Mouse (Mus musculus) MEL (cell line): ENCODE data around the gene Gjc2. TPM values are rescaled to one million over a fixed set of nuclear protein-coding genes. Genes with fewer than 3 reads are reported as not detected.

Experiments
- DNase-seq: peaks from one replicate; pipeline ENCODE4 v3.0.0; 2011; ENCODE audit warnings: low read depth, low spot score
- H3K27ac ChIP-seq: 2 replicates; pipeline ENCODE4 v1.5.1; 2012; ENCODE audit warnings: low read depth, mild to moderate bottlenecking, control low read depth, low read length, moderate library complexity; ENCODE audit not compliant: control insufficient read depth
- H3K27me3 ChIP-seq, 2 experiments: fragments of 150-350 bp in 1 of 2; sonication (generic) in 1 of 2; 2 replicates each; pipeline ENCODE4 v1.6.1; 2012; ENCODE audit warnings: low read length in 2 of 2, mild to moderate bottlenecking in 2 of 2, improper control_type of control experiment in 1 of 2, moderate library complexity in 1 of 2; ENCODE audit not compliant: insufficient read depth in 2 of 2, control insufficient read depth in 1 of 2
- H3K36me3 ChIP-seq, 2 experiments: 2 replicates each; pipeline ENCODE4 v1.6.1; 2012 to 2014; ENCODE audit warnings: low read length in 2 of 2, improper control_type of control experiment in 1 of 2, inconsistent platforms in 1 of 2, mild to moderate bottlenecking in 1 of 2; ENCODE audit not compliant: insufficient read depth in 2 of 2, control insufficient read depth in 1 of 2
- H3K4me1 ChIP-seq, 2 experiments: fragments of 150-350 bp in 1 of 2; sonication (generic) in 1 of 2; 2 replicates each; pipeline ENCODE4 v1.6.1; 2012; ENCODE audit warnings: low read length in 2 of 2, improper control_type of control experiment in 1 of 2, mild to moderate bottlenecking in 1 of 2; ENCODE audit not compliant: insufficient read depth in 2 of 2, control insufficient read depth in 1 of 2
- H3K4me3 ChIP-seq, 2 experiments: fragments of 150-350 bp in 1 of 2; sonication (generic) in 1 of 2; 2 replicates each; pipeline ENCODE4 v1.5.1; 2012; ENCODE audit warnings: low read depth in 2 of 2, low read length in 2 of 2, mild to moderate bottlenecking in 2 of 2, moderate library complexity in 2 of 2, control low read depth in 1 of 2, improper control_type of control experiment in 1 of 2; ENCODE audit not compliant: control insufficient read depth in 1 of 2, insufficient read depth in 1 of 2
- H3K79me2 ChIP-seq: 2 replicates; pipeline ENCODE4 v1.6.1; 2012; ENCODE audit warnings: mild to moderate bottlenecking, low read length, moderate library complexity; ENCODE audit not compliant: control insufficient read depth, poor library complexity, insufficient read depth
- H3K9ac ChIP-seq: 2 replicates; pipeline ENCODE4 v1.6.1; 2012; ENCODE audit warnings: low read depth, mild to moderate bottlenecking, control low read depth, low read length, moderate library complexity; ENCODE audit not compliant: control insufficient read depth, poor library complexity, severe bottlenecking
- H3K9me3 ChIP-seq: fragments of 150-350 bp; sonication (generic); replicated peaks from 2 replicates; pipeline ENCODE4 v1.6.1; 2012; ENCODE audit warnings: mild to moderate bottlenecking, low read length, improper control_type of control experiment, moderate library complexity; ENCODE audit not compliant: insufficient read depth
- BHLHE40 ChIP-seq: IDR thresholded peaks from 2 replicates; pipeline ENCODE4 v1.6.1; 2012; ENCODE audit warnings: low read depth, mild to moderate bottlenecking, inconsistent platforms, low read length, improper control_type of control experiment, borderline replicate concordance
- CHD1 ChIP-seq: IDR thresholded peaks from 2 replicates; pipeline ENCODE4 v1.6.1; 2012; ENCODE audit warnings: low read depth, mild to moderate bottlenecking, inconsistent platforms, low read length, improper control_type of control experiment
- CHD2 ChIP-seq: IDR thresholded peaks from 2 replicates; pipeline ENCODE4 v1.6.1; 2011; ENCODE audit warnings: low read length, improper control_type of control experiment
- CTCF ChIP-seq, 3 experiments: IDR thresholded peaks in 2 of 3; conservative IDR thresholded peaks in 1 of 3; 2 replicates each; pipeline ENCODE4 v1.5.1; 2011 to 2012; ENCODE audit warnings: low read length in 3 of 3, low read depth in 2 of 3, mild to moderate bottlenecking in 2 of 3, improper control_type of control experiment in 1 of 3, inconsistent platforms in 1 of 3, mixed read lengths in 1 of 3, moderate library complexity in 1 of 3; ENCODE audit not compliant: control insufficient read depth in 1 of 3, insufficient read depth in 1 of 3, poor library complexity in 1 of 3, severe bottlenecking in 1 of 3
- E2F4 ChIP-seq: IDR thresholded peaks from 2 replicates; pipeline ENCODE4 v1.6.1; 2011; ENCODE audit warnings: low read depth, low read length, improper control_type of control experiment, borderline replicate concordance
- ELF1 ChIP-seq: IDR thresholded peaks from 2 replicates; pipeline ENCODE4 v1.6.1; 2014; ENCODE audit warnings: low read depth, mild to moderate bottlenecking, inconsistent platforms, low read length, improper control_type of control experiment, moderate library complexity
- EP300 ChIP-seq, 2 experiments: IDR thresholded peaks; 2 replicates each; pipeline ENCODE4 v1.6.1; 2011; ENCODE audit warnings: improper control_type of control experiment in 2 of 2, low read length in 2 of 2, low read depth in 1 of 2, mild to moderate bottlenecking in 1 of 2
- ETS1 ChIP-seq: IDR thresholded peaks from 2 replicates; pipeline ENCODE4 v1.6.1; 2012; ENCODE audit warnings: low read depth, mild to moderate bottlenecking, inconsistent platforms, low read length, improper control_type of control experiment, moderate library complexity
- GABPA ChIP-seq: IDR thresholded peaks from 2 replicates; pipeline ENCODE4 v1.6.1; 2012; ENCODE audit warnings: low read depth, mild to moderate bottlenecking, inconsistent platforms, low read length, improper control_type of control experiment, moderate library complexity
- GATA1 ChIP-seq: IDR thresholded peaks from 2 replicates; pipeline ENCODE4 v1.6.1; 2011; ENCODE audit warnings: low read depth, low read length, improper control_type of control experiment
- HCFC1 ChIP-seq: IDR thresholded peaks from 2 replicates; pipeline ENCODE4 v1.6.1; 2012; ENCODE audit warnings: low read depth, mild to moderate bottlenecking, inconsistent platforms, low read length, improper control_type of control experiment, moderate library complexity
- JUND ChIP-seq: IDR thresholded peaks from 2 replicates; pipeline ENCODE4 v1.6.1; 2011; ENCODE audit warnings: low read depth, mild to moderate bottlenecking, improper control_type of control experiment, low read length
- MAX ChIP-seq: IDR thresholded peaks from 2 replicates; pipeline ENCODE4 v1.6.1; 2011; ENCODE audit warnings: low read length, improper control_type of control experiment
- MAZ ChIP-seq: IDR thresholded peaks from 2 replicates; pipeline ENCODE4 v1.6.1; 2012; ENCODE audit warnings: low read depth, mild to moderate bottlenecking, inconsistent platforms, low read length, improper control_type of control experiment
- MEF2A ChIP-seq: IDR thresholded peaks from 2 replicates; pipeline ENCODE4 v1.6.1; 2014; ENCODE audit warnings: low read depth, mild to moderate bottlenecking, inconsistent platforms, low read length, improper control_type of control experiment; ENCODE audit not compliant: poor library complexity, insufficient replicate concordance, severe bottlenecking; ENCODE audit errors: extremely low read depth
- MXI1 ChIP-seq: IDR thresholded peaks from 2 replicates; pipeline ENCODE4 v1.6.1; 2011; ENCODE audit warnings: mild to moderate bottlenecking, low read depth, low read length, improper control_type of control experiment
- MYC ChIP-seq: IDR thresholded peaks from 2 replicates; pipeline ENCODE4 v1.6.1; 2011; ENCODE audit warnings: low read depth, mild to moderate bottlenecking, low read length, improper control_type of control experiment, moderate library complexity
- NELFE ChIP-seq: IDR thresholded peaks from 2 replicates; pipeline ENCODE4 v1.6.1; 2011; ENCODE audit warnings: low read depth, low read length, improper control_type of control experiment
- NRF1 ChIP-seq: IDR thresholded peaks from 2 replicates; pipeline ENCODE4 v1.6.1; 2014; ENCODE audit warnings: low read depth, mild to moderate bottlenecking, inconsistent platforms, low read length, improper control_type of control experiment, moderate library complexity; ENCODE audit not compliant: poor library complexity, insufficient read depth, severe bottlenecking
- POLR2A ChIP-seq, 2 experiments: IDR thresholded peaks; 2 replicates each; pipeline ENCODE4 v1.6.1; 2011 to 2012; ENCODE audit warnings: low read length in 2 of 2, mild to moderate bottlenecking in 2 of 2, control low read depth in 1 of 2, improper control_type of control experiment in 1 of 2, low read depth in 1 of 2, moderate library complexity in 1 of 2; ENCODE audit not compliant: control insufficient read depth in 1 of 2, insufficient read depth in 1 of 2, poor library complexity in 1 of 2
- POLR2AphosphoS2 ChIP-seq: IDR thresholded peaks from 2 replicates; pipeline ENCODE4 v1.6.1; 2011; ENCODE audit warnings: low read length, improper control_type of control experiment
- RAD21 ChIP-seq: IDR thresholded peaks from 2 replicates; pipeline ENCODE4 v1.6.1; 2011; ENCODE audit warnings: mild to moderate bottlenecking, low read depth, low read length, improper control_type of control experiment
- RCOR1 ChIP-seq: IDR thresholded peaks from 2 replicates; pipeline ENCODE4 v1.6.1; 2012; ENCODE audit warnings: low read depth, mild to moderate bottlenecking, inconsistent platforms, low read length, improper control_type of control experiment
- SIN3A ChIP-seq: IDR thresholded peaks from 2 replicates; pipeline ENCODE4 v1.6.1; 2012; ENCODE audit warnings: low read length, improper control_type of control experiment, inconsistent platforms
- SMC3 ChIP-seq: IDR thresholded peaks from 2 replicates; pipeline ENCODE4 v1.6.1; 2011; ENCODE audit warnings: low read depth, low read length, improper control_type of control experiment
- TAL1 ChIP-seq: IDR thresholded peaks from 2 replicates; pipeline ENCODE4 v1.6.1; 2012; ENCODE audit warnings: mild to moderate bottlenecking, inconsistent platforms, low read length, moderate library complexity, mixed read lengths
- UBTF ChIP-seq: IDR thresholded peaks from 2 replicates; pipeline ENCODE4 v1.6.1; 2012; ENCODE audit warnings: low read depth, mild to moderate bottlenecking, inconsistent platforms, low read length, improper control_type of control experiment, moderate library complexity, borderline replicate concordance; ENCODE audit not compliant: insufficient read depth
- USF1 ChIP-seq: IDR thresholded peaks from 2 replicates; pipeline ENCODE4 v1.6.1; 2014; ENCODE audit warnings: low read depth, mild to moderate bottlenecking, inconsistent platforms, low read length, improper control_type of control experiment, moderate library complexity
- USF2 ChIP-seq, 2 experiments: IDR thresholded peaks; 2 replicates each; pipeline ENCODE4 v1.6.1; 2011 to 2012; ENCODE audit warnings: improper control_type of control experiment in 2 of 2, low read length in 2 of 2, borderline replicate concordance in 1 of 2, inconsistent platforms in 1 of 2, low read depth in 1 of 2, mild to moderate bottlenecking in 1 of 2; ENCODE audit not compliant: insufficient read depth in 1 of 2
- ZC3H11A ChIP-seq: IDR thresholded peaks from 2 replicates; pipeline ENCODE4 v1.6.1; 2012; ENCODE audit warnings: low read depth, mild to moderate bottlenecking, inconsistent platforms, low read length, improper control_type of control experiment
- ZKSCAN1 ChIP-seq: IDR thresholded peaks from 2 replicates; pipeline ENCODE4 v1.6.1; 2012; ENCODE audit warnings: low read depth, mild to moderate bottlenecking, inconsistent platforms, low read length, improper control_type of control experiment, moderate library complexity
- ZMIZ1 ChIP-seq: IDR thresholded peaks from 2 replicates; pipeline ENCODE4 v1.6.1; 2012; ENCODE audit warnings: low read depth, mild to moderate bottlenecking, inconsistent platforms, low read length, improper control_type of control experiment, moderate library complexity
- ZNF384 ChIP-seq: IDR thresholded peaks from 2 replicates; pipeline ENCODE4 v1.6.1; 2012; ENCODE audit warnings: low read depth, mild to moderate bottlenecking, inconsistent platforms, low read length, improper control_type of control experiment
- polyA plus RNA-seq, 2 experiments: library from polyadenylated mRNA; stranded (reverse) in 1 of 2; unstranded in 1 of 2; fragments of >175 nt in 1 of 2; fragments of >200 nt in 1 of 2; gene quantifications; 2 replicates each; pipeline versions ENCODE4 v1.2.1 to v1.2.4; 2012; ENCODE audit warnings: low replicate concordance in 2 of 2, low read depth in 1 of 2; ENCODE audit not compliant: insufficient read length in 2 of 2, insufficient read depth in 1 of 2, missing spikeins in 1 of 2
- total RNA-seq: library from RNA; depleted of rRNA; stranded (reverse); fragments of 300-350 nt; gene quantifications from 2 replicates; pipeline ENCODE4 v1.2.3, GENCODE M21; 2012

The Gjc2 gene
- total and polyA plus RNA-seq, 3 experiments: 0.07 to 0.08 TPM; not detected in 1

DNA sequence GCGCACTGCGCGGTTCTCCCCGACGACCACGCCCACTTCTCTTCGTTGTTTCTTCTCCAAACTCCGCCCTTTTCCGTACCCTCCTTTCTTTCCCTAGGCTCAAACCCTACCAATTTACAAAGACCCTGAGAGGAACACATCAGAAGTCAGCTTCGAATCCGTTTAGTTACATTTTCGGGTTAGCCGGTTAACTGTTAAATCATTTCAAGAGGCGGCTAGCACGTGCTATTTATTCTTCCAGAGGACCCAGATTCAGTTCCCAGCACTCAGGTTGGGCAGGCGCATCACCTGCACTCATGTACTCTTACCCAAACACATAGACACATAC lies 9.0 kb upstream of the Gjc2 start, which contains the start of gene Guk1 (continued):
- TF ChIP-seq ELF1: no peak
- TF ChIP-seq, all 39 proteins: peak for 6

DNA sequence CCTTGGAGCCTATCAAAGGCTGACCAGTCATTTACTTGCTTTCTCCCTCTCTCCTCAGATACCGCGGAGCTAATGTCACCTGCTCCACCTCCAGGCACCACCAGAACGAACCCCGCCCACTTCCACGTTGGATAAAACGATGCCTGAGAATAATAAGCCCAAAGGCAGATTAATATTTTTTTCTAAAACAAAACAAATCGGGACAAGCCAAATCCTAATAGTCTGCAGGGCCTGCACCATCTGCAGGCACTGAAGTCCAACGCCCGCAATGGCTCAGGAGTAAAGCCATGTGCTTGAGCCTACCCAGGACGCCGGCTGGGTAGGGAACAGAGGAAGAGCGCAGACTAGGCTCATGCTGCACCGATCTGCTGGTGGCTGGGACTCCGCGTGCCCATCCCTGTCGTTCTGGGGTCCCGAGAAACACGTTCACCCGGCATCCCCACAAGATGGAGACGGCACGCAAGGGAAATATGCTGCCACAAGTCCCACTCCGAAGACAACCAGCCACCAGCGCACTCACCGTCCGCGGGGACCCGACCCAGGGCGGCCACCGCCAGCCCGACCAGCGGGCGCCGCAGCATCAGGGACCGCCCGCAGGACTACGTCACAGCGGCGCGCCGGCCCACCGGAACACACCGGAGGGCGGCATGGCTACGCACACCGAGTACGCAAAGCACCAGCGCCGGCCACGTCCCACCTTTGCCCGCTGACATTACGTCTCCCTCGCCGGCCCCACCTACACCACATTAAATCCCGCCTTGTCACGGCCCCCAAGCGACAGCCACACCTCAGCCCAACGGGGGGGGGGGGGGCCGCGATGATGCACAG lies 8.4 kb upstream of the Gjc2 start:
- Histone ChIP-seq H3K4me3 (peak overlapping the region; percentile 95 to 98), H3K27ac (peak overlapping the region; percentile 82), H3K79me2 (peaks cover 23% of the 10 kb centered on the region), H3K36me3 (peaks cover 0 to 8% of the 10 kb centered on the region in 2 experiments; a peak in 2 of 4 replicates), H3K4me1 (peaks cover 3 to 16% of the 10 kb centered on the region in 2 experiments; a peak in 3 of 4 replicates), H3K9me3 (no peaks in the 10 kb centered on the region), H3K9ac (peak overlapping the region; percentile 93), H3K27me3 (no peaks in the 10 kb centered on the region)
- DNase-seq: peak; percentile 99
- TF ChIP-seq MEF2A: no peak
- peak; percentile 96 for TF ChIP-seq MXI1
- TF ChIP-seq TAL1: no peak
- 0 out of 2 replicates have a peak, but pooled peaks have one; percentile 72 for TF ChIP-seq CHD1
- TF ChIP-seq CTCF (IDR thresholded peaks at IDR 0.05 in 2 of 3, conservative IDR thresholded peaks at IDR 0.05 in 1 of 3; ENCODE audit: control insufficient read depth in 1 of 3, insufficient read depth in 1 of 3, low read depth in 2 of 3, low read length in 3 of 3, poor library complexity in 1 of 3, severe bottlenecking in 1 of 3): peak in 1 of 3 experiments; percentile 0; a peak in 1 of 6 replicates
- TF ChIP-seq SIN3A: peak; percentile 93
- TF ChIP-seq POLR2A (IDR thresholded peaks at IDR 0.05; ENCODE audit: control insufficient read depth in 1 of 2, insufficient read depth in 1 of 2, low read depth in 1 of 2, low read length in 2 of 2, poor library complexity in 1 of 2): peak; percentile 95 to 99
- TF ChIP-seq NELFE: peak; percentile 84
- no peak; a peak in 1 of 4 replicates for TF ChIP-seq EP300 (IDR thresholded peaks at IDR 0.05; ENCODE audit: low read depth in 1 of 2, low read length in 2 of 2)
- no peak for TF ChIP-seq JUND
- peak; percentile 88 for TF ChIP-seq POLR2AphosphoS2
- TF ChIP-seq ZNF384: no peak
- peak; percentile 91 for TF ChIP-seq ZMIZ1
- TF ChIP-seq GABPA: no peak
- TF ChIP-seq HCFC1: peak; percentile 89
- TF ChIP-seq MYC: peak; percentile 83
- no peak for TF ChIP-seq E2F4
- peak; percentile 80; the same call in 1 of the 2 replicates for TF ChIP-seq ELF1
- no peak for TF ChIP-seq GATA1
- 0 out of 2 replicates have a peak, but pooled peaks have one; percentile 10 for TF ChIP-seq USF1
- peak; percentile 88 for TF ChIP-seq NRF1
- TF ChIP-seq BHLHE40: no peak
- no peak for TF ChIP-seq SMC3
- peak; percentile 83; the same call in 1 of the 2 replicates for TF ChIP-seq MAZ
- TF ChIP-seq RAD21: no peak; the same call in 1 of the 2 replicates
- TF ChIP-seq USF2 (IDR thresholded peaks at IDR 0.05; ENCODE audit: borderline replicate concordance in 1 of 2, insufficient read depth in 1 of 2, low read depth in 1 of 2, low read length in 2 of 2): no peak
- no peak for TF ChIP-seq CHD2
- TF ChIP-seq ZKSCAN1: no peak
- no peak for TF ChIP-seq UBTF
- TF ChIP-seq ZC3H11A: no peak; the same call in 1 of the 2 replicates
- TF ChIP-seq MAX: peak; percentile 75
- peak; percentile 69; the same call in 1 of the 2 replicates for TF ChIP-seq ETS1
- TF ChIP-seq RCOR1: no peak
